Mouse (Mus musculus): ENCODE measurements around the gene Prkacb. TPM values are rescaled to one million over a fixed set of nuclear protein-coding genes. Genes with fewer than 3 reads are reported as not detected.
A peak's percentile ranks its signal among the peaks of the same experiment; 100 is the strongest.
"Not testable (repeated sequence)": the region's sequence is repeated elsewhere in the genome, so short reads cannot be mapped to it uniquely, and the experiment has no call there.

Gene Prkacb
- total RNA-seq, 2 experiments from 2014 or later: 515 to 525 TPM

DNA sequence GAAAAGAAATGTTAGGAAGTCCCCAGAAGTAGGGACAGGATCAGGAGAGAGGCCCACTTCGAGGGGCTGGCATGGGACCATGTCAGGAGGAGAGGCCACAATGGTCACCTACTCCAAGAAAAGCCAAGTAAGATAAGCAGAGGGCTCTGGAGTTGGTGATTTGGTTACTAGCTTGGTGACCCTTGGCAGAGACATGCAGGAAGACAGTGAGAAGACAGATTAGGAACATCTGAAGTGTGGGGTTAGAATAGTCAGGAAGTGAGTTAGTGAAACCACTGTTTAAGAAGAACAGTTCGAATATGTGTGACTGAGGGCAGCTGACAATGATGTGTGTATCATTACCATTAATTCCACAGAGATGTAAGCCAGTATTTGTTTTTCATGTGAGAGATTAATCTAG, 58.5 kb downstream of the Prkacb start:
- intact Hi-C loops (cut with DNase I): no loop called here
- DNase-seq (ENCODE audit: low spot score in 2 of 2): no peak

DNA sequence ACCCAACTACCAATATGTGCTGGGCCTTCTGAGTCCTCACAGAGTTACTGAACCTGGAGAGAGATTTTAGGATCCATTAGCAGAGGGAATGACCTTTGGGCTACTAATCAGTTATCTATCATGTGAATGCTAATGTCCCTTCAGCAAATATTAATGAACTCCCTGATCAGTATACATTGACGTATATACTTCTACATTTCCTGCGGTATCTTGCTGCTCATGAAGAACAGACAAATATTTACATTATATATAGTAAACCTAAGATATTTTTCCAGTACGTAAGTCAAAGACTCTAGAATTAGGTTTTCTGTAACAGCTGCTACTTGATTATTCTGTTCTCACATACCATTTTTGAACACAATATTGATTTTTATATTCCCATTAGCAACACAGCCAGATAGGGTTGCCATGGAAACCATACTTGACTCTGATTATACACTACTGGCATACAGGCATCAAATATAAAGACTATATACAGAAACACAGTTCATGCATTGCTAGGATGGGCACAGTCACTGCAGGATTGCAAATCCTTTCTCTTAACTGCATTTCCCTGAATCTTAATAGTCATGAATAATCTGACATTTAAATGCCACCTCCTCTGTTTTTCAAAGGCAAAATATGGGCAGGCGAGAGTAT, 71.1 kb downstream of the Prkacb start:
- intact Hi-C loops (cut with DNase I): loop anchor here (10.0 kb wide), 2 partner anchors 227 to 317 kb away; no protein-coding TSS in a partner anchor

DNA sequence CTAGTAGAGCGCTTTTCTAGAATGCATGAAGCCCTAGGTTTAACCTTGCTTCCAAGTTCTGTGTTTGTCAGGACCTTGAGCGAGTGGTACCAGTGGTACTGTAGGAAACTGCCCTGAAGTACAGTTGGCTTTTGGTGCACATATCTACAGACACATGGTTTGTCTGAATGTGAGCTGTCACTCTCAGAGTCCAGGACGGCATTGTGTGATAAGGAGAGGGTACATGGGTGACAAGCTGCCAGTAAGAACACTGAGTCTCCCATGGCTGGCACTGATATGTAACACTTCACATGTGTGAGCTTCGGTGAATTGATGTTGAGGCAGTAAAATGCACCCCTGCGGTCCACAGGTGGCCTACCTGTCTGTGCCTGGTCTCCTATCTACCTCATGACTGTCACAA, 71.6 kb downstream of the Prkacb start:
- DNase-seq (ENCODE audit: low spot score in 2 of 2): no peak
- intact Hi-C loops (cut with DNase I): loop anchor here (10.0 kb wide), 2 partner anchors 226 to 316 kb away; no protein-coding TSS in a partner anchor

More for the DNA sequence above, 71.1 kb downstream of the Prkacb start:
- no peak for DNase-seq (ENCODE audit: low spot score in 2 of 2)

DNA sequence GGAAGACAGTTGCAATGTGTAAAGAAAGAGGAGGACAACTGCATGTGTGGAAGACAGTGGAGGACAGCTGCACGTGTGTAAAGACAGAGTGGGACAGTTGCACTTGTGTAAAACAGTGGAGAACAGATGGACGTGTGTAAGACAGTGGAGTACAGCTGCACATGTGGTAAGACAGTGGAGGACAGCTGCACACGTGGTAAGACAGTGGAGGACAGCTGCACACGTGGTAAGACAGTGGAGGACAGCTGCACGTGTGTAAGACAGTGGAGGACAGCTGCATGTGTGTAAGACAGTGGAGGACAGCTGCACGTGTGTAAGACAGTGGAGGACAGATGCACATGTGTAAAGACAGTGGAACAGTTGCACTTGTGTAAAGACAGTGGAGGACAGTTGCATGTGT, 76.6 kb downstream of the Prkacb start:
- not testable (repeated sequence) for DNase-seq (ENCODE audit: low spot score in 2 of 2)
- intact Hi-C loops (cut with DNase I): loop anchor here (10.0 kb wide), 1 partner anchor 171 kb away; no protein-coding TSS in a partner anchor

DNA sequence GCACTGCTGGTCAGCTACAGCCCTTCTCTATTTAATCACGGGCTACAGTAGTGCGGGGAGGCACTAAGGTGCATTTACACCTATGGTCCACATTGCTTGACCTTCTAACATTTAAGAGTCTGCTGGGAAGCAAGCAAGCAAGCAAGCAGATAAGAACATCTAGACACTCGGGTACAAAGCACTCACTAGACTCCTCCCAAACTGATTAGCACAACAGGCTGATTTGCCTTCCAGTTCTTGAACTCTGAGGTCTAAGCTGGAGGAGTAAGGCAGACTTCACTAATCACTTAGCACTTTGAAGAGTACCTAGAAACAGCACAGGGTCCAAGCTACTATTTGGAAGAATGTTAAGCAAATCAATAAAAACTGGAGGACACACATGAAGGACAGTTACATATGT, 77.1 kb downstream of the Prkacb start:
- DNase-seq (ENCODE audit: low spot score in 2 of 2): no peak
- intact Hi-C loops (cut with DNase I): loop anchor here (10.0 kb wide), 1 partner anchor 171 kb away; no protein-coding TSS in a partner anchor

DNA sequence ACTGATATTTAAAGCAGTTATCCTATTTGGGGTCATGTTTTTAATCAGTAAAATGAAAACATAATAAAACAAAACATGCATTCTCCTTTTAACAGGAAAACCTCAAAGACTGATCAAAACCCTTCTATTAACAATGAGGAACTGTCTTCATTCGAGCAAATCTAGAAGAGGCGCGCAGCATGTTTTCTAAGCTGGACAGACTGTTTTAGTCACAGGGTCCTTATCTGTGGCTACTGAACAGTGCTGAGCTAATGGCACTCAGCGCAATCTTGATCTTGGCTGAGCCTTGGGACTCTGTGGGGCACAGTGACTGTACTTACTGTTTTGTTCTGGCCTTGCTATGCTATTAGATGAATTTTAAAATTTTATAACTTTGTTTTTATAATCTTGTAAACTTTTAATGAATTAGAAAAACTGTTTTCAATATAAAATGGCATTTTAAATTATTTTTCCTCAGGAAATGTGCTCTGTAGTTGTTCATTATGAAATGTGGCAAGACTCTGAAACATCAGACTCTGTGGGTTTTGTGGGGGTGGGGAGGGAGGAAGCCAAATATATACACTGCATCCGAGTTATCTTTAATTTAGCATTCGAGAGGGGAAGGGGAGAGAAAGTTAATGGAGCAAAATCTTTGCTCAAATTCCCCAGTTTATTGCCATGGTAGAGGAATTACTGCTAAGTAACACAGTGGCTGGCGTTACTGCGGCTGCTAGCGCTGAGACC, 77.7 kb downstream of the Prkacb start:
- DNase-seq (ENCODE audit: low spot score in 2 of 2): no peak
- intact Hi-C loops (cut with DNase I): loop anchor here (10.0 kb wide), 1 partner anchor 170 kb away; no protein-coding TSS in a partner anchor

DNA sequence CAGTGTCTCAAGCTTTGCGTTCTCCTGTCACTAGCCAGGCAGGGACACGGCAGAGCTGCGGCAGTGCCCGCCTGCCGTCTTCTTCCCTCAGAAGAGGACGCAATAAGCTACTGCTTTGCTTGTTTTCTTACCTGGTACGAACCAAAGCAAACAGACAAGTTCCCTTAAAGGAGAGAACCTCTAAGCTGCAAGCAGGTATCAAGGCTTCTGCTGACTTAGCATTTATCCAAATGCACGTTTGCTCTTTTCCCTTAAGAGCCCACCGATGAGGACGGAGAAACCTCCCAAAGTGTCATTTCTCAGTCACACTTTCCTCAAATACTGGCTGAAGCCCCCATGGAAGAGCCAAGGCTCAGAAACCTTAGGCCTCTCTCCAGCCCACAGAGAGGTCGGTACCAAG, 81.3 kb downstream of the Prkacb start:
- intact Hi-C loops (cut with DNase I): loop anchor here (10.0 kb wide), 1 partner anchor 167 kb away; no protein-coding TSS in a partner anchor
- no peak for DNase-seq (ENCODE audit: low spot score in 2 of 2)

DNA sequence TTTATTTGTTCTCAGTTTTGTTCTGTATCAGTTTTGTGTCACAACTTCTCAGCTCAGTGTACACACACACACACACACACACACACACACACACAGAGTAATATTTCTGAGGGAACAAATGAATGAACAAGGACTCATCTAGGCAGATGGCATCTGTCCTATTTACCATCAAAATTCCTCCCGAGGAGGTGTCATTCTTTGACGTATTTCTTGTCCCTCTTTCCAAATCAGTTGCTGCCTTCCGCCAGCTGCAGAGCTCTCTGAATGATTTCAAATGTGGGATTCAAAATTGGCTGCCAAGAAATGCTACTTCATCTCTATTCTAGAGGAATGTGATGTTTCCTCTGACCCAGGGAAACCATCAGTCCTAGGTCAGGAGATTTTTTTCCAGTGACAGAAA, 89.8 kb downstream of the Prkacb start:
- intact Hi-C loops (cut with DNase I): no loop called here

DNA sequence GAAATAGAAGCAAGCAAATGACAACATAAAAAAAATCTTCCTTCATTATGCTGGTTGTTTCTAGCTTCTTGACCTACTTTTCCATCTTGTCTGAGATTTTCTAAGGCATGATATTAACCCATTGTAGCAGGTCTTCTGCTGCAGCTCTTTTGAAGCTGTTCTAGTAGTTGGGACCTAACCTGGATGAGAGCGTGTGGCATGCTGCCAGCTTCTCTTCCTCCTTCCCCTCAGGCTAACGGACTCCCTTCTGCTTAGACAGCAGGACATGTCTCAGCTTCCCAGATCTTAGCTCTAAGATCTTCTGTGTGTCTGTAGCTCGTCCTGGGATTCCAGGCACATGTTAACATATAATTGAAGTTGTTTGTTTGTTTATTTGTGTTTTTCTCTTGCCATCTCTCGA, 93.1 kb downstream of the Prkacb start:
- no peak for DNase-seq (ENCODE audit: low spot score in 2 of 2)
- intact Hi-C loops (cut with DNase I): no loop called here

More for the DNA sequence above, 89.8 kb downstream of the Prkacb start:
- DNase-seq (ENCODE audit: low spot score in 2 of 2): peak; percentile 30 to 59

DNA sequence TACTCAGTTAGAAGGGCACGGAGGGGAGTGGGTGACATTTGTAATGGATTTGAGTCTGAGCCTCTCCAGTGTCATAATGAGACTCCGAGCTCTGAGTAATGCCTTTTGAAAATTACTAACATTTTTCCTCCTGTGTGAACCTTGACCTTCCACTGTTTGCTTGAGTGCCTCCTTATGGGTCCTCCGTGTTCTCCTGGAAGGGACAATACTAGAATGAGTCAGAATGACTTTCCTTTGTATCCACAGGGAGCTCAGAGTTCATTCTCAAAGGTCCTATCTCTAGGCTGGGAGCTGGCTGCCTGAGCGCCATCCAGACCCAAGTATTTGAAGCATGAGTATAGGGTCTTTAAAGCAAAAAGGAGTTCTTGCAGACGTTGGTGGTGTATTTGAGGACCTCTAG, 94.5 kb downstream of the Prkacb start:
- intact Hi-C loops (cut with DNase I): no loop called here
- no peak for DNase-seq (ENCODE audit: low spot score in 2 of 2)

DNA sequence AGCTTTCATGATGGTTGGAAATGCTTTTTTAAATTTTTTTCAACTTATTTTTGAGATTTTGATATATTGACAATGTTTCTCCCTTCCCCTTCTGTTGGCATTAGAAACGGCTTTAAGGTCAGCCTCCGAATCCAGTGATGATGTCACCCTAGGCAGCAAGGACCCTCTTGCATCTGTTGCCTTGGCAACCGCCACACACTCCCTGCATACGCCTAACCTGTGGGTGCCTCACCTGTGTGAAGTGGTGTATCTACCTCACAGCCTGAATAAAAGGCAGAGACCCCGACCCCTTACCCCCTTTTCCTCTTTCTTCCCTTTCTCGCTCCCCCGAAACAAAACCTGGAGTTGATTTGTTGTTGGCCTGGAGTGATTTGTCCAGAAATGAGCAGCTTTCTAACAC, 100.5 kb downstream of the Prkacb start:
- intact Hi-C loops (cut with DNase I): no loop called here
- no peak for DNase-seq (ENCODE audit: low spot score in 2 of 2)

DNA sequence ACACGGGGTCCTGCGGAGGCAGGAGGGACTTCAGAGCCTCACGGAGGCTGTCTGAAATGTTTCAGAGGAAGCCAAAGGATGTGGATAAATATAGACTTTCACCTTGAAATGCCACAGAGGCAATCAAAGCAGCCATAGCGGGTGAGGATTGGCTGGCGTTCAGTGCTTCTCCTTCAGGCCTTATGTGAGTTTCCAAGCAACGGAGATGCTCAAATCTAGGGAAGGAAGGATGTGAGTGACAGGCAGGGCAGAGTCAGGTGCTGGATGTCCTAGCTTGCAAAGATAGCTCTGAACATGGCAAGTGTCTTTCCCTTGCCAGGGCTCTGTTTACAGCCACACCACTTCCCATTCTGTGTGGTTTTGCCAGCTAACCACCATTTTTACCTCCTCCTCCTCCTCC, 101.2 kb downstream of the Prkacb start:
- peak; percentile 48 to 74 for DNase-seq (ENCODE audit: low spot score in 2 of 2)
- intact Hi-C loops (cut with DNase I): loop anchor here (2.0 kb wide), 1 partner anchor 85 kb away; no protein-coding TSS in a partner anchor

DNA sequence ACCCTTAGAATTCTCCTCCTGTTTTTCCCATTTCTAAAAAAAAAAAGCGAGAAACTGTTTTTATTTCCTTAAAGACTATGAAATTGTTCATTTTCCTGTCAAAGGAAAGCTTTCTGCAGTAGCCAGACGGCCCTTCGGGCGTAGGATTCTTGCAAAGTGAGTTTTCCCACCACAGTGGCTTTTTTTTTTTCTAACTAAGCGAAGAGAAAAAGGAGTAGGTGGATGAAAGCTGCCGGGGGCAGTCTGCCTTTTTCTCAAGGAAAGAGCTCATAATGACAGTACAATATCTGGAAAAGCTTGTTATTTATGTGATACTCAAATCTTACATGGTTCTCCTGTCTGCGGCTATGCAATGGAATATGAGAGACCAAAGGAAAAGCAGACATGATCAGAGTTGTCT, 101.7 kb downstream of the Prkacb start:
- intact Hi-C loops (cut with DNase I): loop anchor here (2.0 kb wide), 1 partner anchor 84 kb away; no protein-coding TSS in a partner anchor
- DNase-seq (ENCODE audit: low spot score in 2 of 2): peak; percentile 48 to 55

DNA sequence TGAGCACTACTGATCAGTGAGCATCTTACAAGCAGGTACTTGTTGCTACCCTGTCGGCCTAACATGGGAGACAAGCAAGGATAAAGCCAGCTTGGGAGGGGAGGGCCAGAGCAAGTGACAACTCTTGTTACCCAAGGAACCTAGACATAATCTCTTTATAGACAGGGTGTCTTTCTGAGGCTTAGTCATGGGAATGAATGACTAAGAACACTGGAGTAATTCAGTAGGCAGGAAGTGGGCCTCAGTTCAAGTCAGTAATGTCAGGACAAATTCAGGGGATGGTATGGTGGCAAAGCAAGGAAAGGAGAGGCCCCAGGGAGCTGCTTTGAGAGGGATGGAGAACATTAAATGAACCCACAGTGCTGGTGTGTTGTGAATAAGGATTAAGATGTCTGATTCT, 103.7 kb downstream of the Prkacb start:
- intact Hi-C loops (cut with DNase I): no loop called here
- no peak for DNase-seq (ENCODE audit: low spot score in 2 of 2)

DNA sequence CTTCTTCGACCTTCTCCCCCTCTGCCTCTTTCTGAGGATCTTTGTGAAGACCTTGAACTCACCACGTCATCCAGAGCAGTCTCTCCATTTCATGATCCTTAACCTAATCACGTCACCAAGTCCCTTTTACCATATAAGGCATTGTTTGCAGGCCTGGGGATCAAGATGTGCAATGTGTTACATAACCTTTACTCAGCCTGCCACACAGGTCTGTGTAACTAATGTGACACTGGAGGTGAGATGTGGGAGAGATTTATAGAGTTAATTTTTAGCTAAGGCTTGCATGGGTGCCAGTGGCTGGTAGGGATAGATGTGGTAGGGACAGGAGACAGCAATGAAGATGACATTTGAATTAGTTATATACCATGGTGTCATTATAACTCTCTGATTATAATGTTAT, 104.4 kb downstream of the Prkacb start:
- DNase-seq (ENCODE audit: low spot score in 2 of 2): no peak
- intact Hi-C loops (cut with DNase I): no loop called here

DNA sequence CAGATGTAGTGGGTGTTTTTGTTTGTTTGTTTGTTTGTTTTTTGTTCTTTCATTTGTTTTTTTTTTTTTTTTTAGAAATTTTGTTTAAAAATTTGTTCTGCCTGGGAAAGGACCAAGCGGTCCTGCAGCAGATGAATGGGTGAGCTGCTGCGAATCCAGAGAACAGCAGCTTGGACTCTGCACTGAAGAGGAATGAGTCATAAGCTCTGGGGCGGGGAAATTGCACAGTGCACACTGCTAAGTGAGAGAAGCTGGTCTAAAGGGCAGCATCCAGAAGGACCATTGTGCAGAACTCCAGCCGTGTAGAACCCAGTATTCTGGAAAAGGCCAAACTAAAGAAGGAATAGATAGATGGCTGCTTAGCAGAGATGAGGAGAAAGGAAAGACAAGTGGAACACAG, 108.7 kb downstream of the Prkacb start:
- intact Hi-C loops (cut with DNase I): no loop called here
- DNase-seq (ENCODE audit: low spot score in 2 of 2): no peak

DNA sequence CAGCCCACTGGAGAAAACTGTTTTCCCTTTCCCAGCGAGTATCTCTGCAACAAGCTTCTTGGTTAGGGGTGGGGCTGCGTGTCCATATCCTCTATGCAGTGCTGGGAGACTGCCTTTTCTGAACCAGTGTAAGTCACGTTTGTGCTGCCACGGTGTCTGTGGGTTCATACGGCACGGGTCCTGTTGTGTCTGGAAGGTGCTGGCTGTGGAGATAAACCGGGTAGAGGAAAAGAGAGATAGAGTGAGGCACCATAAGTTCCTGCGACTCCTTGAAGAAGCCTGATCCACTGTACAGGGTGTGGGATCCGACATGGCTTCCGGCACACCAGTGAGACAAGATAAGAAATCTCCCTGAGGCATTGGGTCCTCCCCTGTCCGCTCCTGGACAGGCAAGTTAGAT, 112.7 kb downstream of the Prkacb start:
- intact Hi-C loops (cut with DNase I): no loop called here
- no peak for DNase-seq (ENCODE audit: low spot score in 2 of 2)

DNA sequence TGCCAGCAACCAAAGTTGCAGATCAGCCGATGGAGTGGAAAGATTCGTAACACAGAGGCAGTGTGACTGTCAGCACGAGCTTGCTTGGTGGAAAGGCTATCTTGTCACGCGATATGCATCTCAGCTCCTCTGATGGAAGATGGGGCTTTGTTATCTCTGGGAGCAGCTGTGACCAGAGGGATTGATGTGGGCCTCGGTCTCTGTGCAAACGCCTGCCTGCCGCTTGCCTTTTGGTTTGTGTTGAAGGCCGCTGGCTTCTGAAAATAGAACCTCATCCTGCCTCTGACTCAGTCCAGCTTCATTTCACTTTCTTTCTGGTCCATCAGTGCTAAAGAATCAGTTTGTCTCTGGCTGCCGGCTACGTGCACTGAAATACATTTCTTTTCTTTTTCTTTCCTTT, 113.8 kb downstream of the Prkacb start:
- intact Hi-C loops (cut with DNase I): no loop called here
- DNase-seq (ENCODE audit: low spot score in 2 of 2): no peak

DNA sequence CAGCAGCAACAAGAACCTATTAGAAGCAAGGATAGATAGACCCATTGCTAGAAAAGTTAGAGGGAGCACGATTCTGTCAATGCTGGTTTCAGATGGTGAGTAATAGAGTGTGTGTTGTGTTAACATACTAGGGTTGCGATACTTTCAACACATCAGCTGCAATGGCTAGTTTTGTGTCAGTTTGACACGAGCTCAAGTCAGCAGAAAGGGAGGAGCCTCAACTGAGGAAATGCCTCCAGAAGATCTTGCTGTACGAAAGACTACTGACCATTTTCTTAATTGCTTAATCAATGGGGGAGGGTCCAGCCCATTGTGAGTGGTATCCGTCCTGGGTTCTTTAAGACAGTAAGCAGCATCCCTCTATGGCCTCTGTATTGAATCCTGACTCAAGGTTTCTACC, 120.2 kb downstream of the Prkacb start:
- intact Hi-C loops (cut with DNase I): no loop called here
- no peak for DNase-seq (ENCODE audit: low spot score in 2 of 2)

DNA sequence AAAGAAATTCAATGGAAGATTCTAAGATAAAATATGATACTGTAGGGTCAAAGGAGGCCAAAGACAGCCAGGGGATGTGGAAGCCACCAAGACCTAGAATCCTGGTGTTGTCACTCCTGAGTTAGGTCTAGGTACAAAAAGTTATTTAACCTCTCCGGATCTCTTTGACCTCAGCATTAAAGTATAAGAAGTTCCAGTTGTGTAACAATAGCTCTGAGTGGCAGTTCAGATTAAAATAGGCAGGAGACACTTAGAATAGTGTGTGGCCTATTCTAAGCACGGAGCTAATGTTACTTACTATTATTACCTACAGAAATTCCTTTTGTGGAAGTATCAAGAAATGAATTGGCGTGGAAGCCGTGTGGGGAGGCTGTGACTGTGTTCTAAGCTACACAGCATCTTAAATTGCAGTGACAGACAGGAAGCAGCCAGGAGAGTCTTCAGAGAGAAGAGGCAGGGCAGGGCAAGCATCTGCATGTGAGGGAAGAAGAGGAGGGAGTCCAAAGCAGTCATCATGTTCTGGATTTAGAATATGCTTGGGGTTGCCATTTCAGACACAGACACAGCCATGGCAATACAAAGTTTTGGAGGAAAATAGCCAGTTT, 125.6 kb downstream of the Prkacb start:
- intact Hi-C loops (cut with DNase I): no loop called here
- peak; percentile 39 to 45 for DNase-seq (ENCODE audit: low spot score in 2 of 2)
